Mouse (Mus musculus) embryonic fibroblast, embryonic 13.5 days (primary cell): ENCODE results near the gene Asna1.

Source experiments
- CTCF ChIP-seq: IDR thresholded peaks from 2 replicates; pipeline ENCODE4 v1.5.1; 2011; ENCODE audit warnings: mild to moderate bottlenecking, control low read depth, low read length, moderate library complexity, borderline replicate concordance; ENCODE audit not compliant: insufficient read depth
- POLR2A ChIP-seq: IDR thresholded peaks from 2 replicates; pipeline ENCODE4 v1.6.1; 2011; ENCODE audit warnings: low read depth, mild to moderate bottlenecking, control low read depth, low read length, moderate library complexity

- TF ChIP-seq CTCF (no peak), POLR2A (no peak)
These were observed 1.2 kb downstream of the Asna1 start for GRCm38 (mm10) chr8:85023846-85024245.
